Mouse (Mus musculus): ENCODE results near the gene Cd164l2.

DNA sequence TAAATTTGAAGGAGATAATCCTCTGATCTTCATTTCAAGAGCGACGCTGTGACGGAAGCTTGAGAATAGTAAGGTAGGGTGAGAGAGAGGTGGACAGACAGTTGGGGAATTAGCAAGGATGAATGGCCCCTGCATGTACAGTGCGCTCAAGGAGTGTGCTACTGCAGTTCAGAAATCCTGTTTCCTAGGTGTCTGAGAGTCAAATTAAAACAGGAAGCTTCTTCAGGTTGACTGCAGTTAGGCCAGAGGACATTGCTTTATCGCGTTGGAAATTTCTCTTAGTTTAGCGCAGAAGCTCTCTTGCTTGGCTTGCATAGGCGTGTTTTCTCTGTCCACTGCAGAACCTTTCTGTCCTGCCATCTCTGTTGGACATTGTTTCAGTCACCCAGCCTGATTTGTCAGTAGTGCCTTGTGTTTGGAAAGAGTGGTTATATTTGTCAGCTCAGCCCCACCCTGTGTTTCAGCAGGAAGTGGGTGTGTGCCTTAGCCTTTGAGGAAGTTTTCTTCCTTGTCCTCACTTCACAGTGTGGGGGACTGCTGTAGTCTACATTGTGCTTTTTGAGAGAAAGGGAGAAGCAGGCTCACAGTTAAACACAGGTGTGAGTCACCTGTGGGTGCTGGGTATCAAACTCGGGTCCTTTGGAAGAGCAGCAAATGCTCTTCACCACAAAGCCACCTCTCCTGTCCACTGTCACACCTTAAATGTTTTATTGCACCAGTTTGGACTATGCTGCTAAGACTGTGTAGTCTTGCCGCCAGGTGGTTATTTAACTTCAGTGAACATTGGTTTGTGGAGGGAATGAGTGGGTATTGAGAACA is 42.5 kb upstream of the Cd164l2 start:
- no peak for TF ChIP-seq POLR2A (IDR thresholded peaks at IDR 0.05; ENCODE audit: borderline replicate concordance, extremely low read depth, insufficient read depth, insufficient read length, poor library complexity, severe bottlenecking)
- no peak for TF ChIP-seq CTCF (IDR thresholded peaks at IDR 0.05; ENCODE audit: borderline replicate concordance, extremely low read depth, insufficient read depth, insufficient read length)
